Mouse (Mus musculus): Measurements from ENCODE around the gene Txk.

DNA sequence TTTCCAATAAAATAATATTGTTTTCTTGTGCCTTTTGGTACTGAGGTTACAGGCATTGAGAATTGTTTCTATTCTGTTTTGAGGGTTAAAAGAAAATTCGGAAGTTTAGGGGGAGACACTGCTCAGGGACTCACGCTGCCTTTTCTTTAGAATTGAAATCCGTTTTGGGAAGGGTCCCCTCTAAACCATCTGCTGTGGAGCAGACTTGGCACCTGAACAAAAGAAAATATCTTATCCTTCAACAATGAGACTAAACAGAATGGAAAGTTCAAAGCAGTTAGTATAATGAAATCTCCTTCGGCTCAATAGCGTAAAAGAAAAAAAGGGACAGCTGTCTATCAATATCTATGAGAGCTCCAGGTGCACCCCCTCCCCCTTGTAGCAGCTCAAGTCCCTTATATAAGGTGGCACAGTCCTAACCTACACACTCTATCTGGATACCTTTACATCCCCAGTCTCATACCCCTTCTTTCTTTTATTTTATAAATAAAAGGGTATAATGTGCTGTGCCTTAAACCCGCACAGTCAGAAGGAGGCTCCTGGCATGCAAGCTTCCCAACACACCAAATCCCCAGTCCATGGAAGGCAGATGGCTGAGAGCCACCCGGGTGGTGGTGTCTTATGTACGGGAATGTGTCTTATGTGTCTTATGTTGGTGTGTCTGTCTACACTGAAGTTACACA is 81.4 kb downstream of the Txk start:
- TF ChIP-seq CTCF (IDR thresholded peaks at IDR 0.05; ENCODE audit: insufficient read depth, low read depth, low read length) (no peak), POLR2A (IDR thresholded peaks at IDR 0.05; ENCODE audit: insufficient read depth, low read depth, low read length) (no peak)

Measured in olfactory bulb, adult 2 months (tissue).